Mouse (Mus musculus): ENCODE results near the gene Olfr476.
"Not testable (repeated sequence)": the region's sequence is repeated elsewhere in the genome, so short reads cannot be mapped to it uniquely, and the experiment has no call there.

Olfr476 gene

GRCm38 (mm10) chr7:107964503-107964902, at the start of gene Olfr476:
Gene Olfr476, plus strand, starts transcription at chr7:107964803.
- no peak for DNase-seq (ENCODE audit: low spot score)

GRCm38 (mm10) chr7:107930146-107930545, 34.5 kb upstream of the Olfr476 start, which contains the start of gene Olfr473:
Gene Olfr473, plus strand, starts transcription at chr7:107930446.
- no peak for DNase-seq (ENCODE audit: low spot score)

GRCm38 (mm10) chr7:107952539-107952938, 12.1 kb upstream of the Olfr476 start:
- not testable (repeated sequence) for DNase-seq (ENCODE audit: low spot score)

- DNase-seq (ENCODE audit: low spot score), result no peak
Measured at GRCm38 (mm10) chr7:107954343-107954742, 10.3 kb upstream of the Olfr476 start, which contains the start of gene Olfr474. Gene Olfr474, plus strand, starts transcription at chr7:107954643.

GRCm38 (mm10) chr7:107986393-107986792, 21.8 kb downstream of the Olfr476 start, which contains the start of gene Olfr477:
Gene Olfr477, plus strand, starts transcription at chr7:107986693.
- DNase-seq (ENCODE audit: low spot score), result no peak

- not testable (repeated sequence) for DNase-seq (ENCODE audit: low spot score)
Measured at GRCm38 (mm10) chr7:108014256-108014655, 49.7 kb downstream of the Olfr476 start.

Data from T-cell, adult 2 months (primary cell).